Mouse (Mus musculus): ENCODE measurements at regions not wholly inside any gene's neighbourhood (a gene's known extent, or its start where the extent isn't known, plus 50 kb on each side); places are given as distances from the start of the nearest gene placed in this dataset.

- no peak for TF ChIP-seq CTCF (IDR thresholded peaks at IDR 0.05; ENCODE audit: low read depth)
- TF ChIP-seq EP300 (IDR thresholded peaks at IDR 0.05; ENCODE audit: low read depth) = no peak
Measured at GRCm38 (mm10) chr11:111643603-111644002, 577.6 kb downstream of the Kcnj2 start.

Data from liver, embryonic 14.5 days (tissue).